Mouse (Mus musculus) gastrocnemius, postnatal 25 days (tissue): ENCODE measurements around the gene Pphln1. TPM values are rescaled to one million over a fixed set of nuclear protein-coding genes. Genes with fewer than 3 reads are reported as not detected.
A peak's percentile ranks its signal among the peaks of the same experiment; 100 is the strongest.

Source experiments
- DNase-seq: peaks from one replicate; pipeline ENCODE4 v3.0.0; 2022
- total RNA-seq, 2 experiments: library from RNA; stranded (reverse); gene quantifications; 1 replicate in 1 of 2; 2 replicates in 1 of 2; pipeline ENCODE4 v1.2.3; 2021

The Pphln1 gene
- total RNA-seq, 2 experiments from 2014 or later = 13.6 to 13.7 TPM

DNA sequence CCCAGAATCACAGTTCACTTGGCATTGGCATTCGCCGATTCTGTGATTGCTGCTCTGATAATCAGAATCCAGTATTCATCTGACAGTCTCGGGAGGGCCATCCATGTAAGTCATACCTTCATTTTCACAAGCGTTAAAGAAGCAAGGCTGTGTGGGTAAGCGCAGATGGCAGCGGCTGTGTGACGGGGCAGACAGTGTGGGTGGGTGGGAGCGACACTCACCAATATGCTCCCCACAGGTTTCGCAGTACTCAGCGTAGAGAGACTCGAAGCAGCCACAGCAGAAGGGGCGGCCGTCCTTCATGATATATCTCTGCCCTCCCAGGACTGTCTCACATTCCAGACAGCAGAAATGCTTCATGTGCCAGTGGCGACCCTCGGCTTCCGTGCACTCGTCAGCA, 106.7 kb downstream of the Pphln1 start:
- DNase-seq = no peak

DNA sequence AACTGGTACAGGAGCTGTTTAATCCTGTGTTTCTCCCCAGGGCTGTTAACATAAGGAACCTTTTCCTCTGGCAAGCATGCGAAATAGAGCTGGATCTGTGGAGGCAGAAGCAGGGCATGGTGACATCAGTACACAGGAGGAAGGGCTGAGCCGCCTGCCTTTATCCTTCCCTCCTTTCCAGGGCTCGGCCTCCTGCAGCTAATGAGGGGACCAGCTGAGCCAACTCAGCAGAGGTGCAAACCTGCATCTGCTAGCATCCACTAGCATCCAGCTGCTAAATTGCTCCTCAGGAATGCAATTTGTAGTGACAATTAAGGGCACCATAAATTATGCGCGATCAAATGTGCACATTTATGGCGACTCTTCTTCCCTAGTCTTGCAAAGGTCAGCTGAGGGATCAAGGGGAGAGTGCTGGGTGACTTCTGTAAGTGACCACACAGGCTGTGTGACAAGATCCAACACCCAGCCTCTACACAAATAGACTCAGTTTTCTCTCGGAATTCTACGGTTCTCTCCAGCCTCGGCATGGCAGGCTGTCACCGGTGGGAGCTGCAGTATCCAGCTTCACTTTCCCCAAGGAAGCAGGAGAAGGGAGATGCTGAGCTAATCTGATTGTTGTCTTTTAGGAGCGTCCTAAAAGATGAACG, 112.7 kb downstream of the Pphln1 start:
- no peak for DNase-seq

DNA sequence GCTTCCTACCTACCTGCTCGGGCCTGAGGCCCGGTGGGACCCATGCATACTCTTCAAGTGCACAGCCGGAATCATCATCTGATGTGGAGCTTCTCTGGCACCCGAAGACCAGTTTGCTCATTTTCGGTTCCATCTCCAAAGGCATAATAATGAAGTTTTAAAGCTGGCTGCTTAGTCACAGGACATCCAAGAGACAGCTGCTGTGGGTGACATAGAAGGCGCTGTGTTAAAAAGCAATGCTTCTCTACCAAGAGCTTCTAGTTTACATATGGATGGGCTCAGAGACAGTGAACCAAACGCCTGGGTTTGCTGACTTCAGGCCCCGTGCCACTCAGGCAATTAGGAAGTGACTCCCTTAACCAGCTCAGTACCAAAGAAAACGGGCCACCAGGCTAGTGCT, 114.3 kb downstream of the Pphln1 start:
- DNase-seq = no peak

DNA sequence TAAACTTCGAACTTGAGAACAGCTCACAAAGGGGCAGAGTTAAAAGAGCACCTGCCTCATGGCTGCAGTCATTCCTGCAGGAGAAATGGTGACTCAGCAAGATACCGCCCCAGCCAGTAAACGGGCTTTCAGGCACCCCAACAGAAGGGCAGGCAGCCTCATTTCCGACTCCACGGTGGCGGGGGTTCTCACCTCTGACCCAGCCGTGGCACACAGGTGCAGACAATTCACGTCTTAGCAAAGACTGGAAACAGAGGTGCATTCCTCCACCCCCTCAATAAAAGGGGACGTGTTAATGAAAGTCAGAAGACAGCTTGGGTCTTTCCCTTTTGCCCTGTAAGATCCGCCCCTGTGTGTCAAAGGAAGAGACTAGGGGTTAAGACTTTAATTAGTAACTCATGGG, 115.8 kb downstream of the Pphln1 start:
- no peak for DNase-seq

DNA sequence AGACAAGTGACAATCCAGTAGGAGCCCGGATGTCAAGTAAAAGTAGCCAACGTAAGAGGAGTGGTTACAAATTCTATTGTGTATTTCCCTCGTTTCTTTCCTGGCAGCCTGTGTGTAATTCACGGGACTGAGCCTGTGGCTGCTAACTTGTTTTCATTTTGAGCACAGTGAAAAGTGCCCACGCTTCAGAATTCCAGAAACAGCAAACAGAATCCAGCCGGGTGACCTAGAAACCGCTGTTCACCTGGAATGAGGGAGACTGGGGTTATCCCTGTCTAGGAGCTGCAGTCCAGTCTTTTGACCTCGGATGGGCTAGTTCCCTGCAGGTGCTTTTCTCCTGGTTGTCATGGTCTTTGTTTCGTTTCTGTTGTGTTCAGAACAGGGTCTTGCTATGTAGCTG, 117.2 kb downstream of the Pphln1 start:
- no peak for DNase-seq

DNA sequence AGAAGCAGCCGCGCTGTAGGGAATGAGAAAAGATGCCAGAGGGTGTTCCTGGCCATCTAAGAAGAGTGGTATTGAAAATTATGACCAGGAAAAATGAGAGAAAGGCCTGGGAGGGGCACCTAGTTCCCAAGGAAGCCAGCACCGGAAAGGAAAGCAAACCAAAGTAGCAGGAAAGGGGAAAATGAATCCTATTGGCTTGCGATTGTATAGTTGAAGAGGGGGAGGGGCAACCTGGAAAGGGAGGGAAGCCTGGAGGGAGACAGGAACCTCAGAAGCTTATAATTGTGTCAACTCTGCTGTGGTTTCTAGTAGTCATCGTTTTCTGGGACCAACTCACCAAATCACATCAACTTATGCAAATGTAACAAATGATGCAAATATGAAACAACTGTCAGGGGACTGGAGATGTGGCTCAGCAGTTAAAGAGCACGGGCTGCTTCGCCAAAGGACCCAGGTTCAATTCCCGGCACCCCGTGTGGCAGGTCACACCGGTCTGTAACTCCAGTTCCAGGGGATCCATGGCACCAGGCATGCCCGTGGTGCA, 118.9 kb downstream of the Pphln1 start:
- DNase-seq = no peak

DNA sequence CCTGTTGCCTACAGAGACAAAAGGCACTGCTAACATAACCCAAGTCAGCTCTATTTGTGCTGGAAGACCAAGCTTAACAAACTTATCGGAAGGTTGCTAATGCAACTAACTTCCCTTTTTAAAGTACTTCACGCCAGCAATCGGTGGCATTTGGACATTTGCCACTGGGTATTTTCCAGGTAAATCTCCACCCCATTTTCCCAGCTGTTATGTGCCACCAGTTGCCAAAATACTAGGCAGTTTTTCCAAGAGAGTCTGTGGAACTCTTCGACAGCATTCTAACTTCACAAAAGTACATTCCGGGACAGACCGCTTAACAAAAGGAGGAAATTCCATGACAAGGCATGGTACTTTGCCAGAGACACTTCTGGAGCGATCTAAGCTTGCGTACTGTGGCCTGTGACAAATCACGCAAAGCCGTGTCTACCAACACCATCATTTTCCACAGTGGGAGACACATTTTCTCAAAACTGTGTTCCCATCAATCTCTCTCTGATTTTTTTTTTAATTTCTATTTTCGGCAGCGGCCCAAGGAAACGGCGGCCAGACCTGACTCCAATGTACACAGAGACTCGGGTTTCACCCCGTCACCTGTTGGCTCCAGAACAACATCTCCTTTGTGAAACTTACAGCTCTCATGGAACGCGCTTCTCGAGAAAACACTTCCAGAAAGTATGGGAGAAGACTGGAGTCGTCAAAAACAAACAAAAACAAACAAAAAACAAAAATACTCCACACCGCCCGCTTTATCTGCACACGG, 120.2 kb downstream of the Pphln1 start:
- peak; percentile 25 for DNase-seq

DNA sequence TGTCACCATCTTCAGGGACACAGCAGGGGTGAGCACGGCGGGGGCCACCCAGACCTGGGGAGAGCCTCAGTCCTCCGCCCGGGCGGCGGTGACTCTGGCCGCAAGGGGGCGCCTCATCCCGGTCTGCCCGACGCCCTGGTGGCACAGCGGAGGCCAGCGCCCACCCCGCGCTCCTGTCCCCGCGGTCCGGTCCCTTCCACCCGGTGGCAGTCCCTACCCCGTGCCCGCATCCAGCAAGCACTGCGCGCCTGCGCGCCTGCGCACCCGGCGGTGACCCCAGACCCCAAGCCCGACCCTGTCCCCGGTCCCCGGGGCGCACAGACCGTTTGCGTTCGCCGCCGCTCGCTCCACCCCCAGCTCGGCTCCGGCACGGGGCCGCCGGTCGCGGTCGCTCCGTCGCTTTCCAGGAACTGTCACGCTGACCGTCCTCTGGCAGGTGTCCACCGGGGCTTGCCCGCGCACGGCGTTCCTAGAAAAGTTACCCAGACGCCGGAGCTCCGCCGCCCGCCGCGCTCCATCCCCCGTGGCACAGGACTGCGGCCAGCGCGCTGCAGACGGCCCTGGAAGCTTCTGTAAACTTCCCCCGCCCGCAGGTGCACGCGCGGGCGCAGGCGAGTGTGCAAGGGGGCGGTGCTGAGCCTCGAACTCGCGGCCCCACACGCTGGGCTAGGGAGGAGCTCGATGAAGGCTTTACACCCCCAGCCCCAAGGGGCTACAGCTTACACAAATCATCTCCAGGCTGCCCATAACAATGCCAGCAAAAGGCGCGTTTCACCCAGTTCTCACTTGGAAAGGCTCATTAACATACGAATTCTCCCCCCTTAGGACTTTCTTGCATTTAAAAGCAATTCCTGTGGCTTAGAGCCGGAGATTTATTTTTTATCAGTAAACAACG, 121.0 kb downstream of the Pphln1 start:
- DNase-seq = peak; percentile 80

DNA sequence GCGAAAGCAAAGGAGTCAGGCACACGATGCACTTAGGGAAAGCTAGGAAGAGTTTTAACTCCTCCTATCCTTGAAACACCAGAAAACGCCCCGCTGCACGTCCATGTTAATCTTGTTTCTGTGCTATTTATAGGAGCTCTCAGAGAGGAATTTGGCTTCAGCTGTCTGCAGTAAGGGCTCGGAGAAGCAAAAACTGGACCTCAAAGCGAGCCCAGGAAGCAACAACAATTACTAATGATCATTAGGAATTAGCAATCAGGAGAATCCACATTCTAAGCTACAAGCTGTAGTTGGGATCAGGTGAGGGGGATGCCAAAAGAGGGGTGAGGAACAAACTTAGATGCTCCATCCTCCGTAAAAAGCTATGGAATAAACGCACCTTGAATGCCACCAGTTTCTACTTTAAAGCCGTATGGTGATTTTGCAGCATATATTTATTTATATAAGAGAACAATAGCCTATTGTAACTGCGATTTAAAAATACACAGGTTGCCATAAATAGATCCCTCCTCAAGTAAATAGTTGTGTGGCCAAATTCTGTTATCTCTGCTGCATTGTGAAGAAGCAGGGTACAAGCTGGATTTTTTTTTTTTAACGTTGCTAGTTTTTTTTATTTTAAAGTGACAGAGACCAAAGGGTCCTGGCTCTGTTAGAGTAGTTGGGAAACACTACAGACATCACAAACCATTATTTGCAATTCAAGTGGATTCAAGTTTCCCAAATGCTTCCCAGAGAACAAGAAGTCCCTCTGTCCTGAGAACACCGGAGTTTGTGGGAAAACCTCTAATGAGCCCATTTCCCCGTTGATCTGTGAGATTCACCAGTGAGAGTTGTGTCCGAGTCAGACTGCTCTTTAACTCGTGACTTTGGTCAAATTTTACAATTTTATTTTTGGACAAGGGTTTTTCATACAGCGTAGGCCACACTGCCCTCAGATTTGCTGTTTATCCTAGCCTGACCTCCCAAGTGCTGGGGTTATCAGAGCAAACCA, 122.0 kb downstream of the Pphln1 start:
- no peak for DNase-seq

DNA sequence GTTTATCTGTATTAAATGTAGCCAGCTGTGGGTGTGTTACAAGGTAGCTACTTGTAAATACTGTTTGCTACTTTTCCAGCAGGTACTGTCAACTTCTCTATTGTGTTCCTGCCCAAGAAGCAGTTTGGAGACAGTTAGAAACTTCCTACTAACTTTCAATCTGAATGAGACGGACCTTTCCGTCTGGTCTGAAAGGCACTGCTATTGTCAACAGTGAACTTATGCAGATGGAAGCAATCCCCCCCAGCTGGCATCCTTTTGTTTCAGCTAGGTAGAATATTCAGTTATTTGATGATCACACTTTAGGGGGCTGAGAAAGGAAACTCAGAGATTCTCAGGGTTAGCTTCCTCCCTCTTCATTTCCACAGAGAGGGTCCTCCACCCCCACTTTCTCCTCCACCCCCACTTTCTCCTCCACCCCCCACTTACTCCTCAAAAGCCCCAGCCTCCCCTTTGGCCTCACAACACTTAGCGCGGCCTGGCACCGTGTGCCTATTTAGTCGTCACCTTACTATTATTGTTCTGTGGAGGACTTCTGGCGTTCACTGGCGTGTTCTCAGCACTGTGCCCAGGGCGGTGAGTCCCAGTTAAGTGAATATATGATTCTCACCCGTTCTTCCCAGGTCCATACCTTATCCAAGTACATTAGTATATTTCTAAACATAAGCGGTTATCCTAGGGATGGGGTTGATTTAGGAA, 123.1 kb downstream of the Pphln1 start:
- no peak for DNase-seq

DNA sequence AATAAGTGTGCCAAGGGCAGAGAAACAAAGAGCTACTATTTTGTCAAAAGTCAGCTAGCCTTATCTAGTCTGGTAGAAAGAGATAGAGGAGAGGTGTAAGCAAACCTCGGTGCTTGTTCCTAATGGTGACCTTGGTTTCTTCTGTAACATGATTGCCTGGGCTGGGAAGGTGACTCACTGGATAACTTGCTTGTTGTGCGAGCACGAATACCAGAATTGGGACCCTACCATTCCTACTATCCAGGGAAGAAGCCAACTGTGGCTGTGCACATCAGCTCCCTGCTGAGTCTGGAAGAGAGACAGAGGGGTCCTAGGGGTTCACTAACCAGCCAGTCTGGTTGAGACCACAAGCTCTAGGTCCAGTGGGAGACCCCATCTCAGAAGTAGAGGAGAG, 123.6 kb downstream of the Pphln1 start:
- DNase-seq = no peak

DNA sequence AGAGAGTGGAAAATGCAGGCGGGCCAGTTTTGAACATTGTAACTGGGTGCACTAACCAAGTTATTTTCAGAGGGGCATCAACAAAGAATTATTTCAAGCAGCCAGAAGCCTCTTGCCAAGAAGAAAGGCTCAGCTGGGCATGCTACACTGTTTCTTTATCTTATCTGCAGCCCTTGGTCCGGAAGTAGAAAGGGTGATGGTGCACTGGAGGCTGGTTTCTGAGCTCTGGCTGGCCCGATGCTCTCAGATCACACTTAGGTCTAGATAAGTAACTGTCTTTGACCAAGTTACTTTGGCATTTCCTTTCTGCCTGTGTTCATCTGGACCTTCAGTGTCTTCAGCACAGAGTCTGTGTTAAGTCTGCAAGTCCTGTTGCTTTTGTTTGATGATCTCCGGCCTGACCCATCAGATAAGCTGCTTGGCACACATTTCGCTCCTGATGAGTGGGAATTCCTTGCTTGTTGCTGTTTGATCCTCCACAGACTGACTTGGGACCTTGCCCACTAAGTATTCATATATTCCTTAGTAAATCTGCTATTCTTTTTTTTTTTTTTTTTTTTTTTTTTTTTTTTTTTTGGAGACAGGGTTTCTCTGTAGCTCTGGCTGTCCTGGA, 127.3 kb downstream of the Pphln1 start:
- DNase-seq = no peak

DNA sequence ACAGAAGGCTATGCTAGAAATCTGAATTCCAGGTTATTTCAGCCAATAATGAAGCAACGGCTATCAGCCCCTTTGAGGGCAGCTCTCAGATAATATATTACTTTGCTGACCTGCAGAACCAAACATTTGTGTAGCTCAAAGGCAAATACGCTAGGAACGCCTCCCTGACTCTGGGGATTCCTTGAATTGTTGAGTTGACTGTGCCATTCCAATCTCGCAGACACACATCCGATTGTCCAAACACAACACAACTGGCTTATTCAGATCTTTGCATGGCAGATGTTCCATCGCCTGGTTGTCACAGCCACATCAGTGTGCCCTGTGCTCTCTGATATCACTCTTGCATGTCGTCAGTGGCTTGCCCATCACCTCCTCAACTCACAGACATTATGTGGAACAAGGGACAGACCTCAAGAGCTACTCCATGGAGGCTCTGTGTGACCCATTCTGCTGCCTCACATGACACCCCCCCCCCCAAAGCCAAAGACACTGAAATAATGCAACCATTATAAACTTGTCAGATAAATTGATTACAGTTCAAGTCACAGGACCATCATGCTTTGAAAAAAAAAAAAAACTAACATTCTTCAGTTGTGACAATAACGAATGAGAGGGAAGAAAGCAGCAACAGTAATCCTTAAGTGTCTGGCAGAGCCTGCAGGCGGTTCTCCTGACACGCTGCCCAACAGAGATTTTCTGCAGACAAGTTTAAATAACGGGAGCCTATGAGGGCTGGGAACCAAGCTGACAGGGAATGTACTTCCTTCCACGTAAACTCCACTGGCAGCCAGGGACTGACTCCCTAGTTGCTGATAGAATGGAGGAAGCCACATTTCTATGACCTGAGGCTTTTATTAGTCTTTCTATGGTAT, 131.9 kb downstream of the Pphln1 start:
- DNase-seq = no peak

DNA sequence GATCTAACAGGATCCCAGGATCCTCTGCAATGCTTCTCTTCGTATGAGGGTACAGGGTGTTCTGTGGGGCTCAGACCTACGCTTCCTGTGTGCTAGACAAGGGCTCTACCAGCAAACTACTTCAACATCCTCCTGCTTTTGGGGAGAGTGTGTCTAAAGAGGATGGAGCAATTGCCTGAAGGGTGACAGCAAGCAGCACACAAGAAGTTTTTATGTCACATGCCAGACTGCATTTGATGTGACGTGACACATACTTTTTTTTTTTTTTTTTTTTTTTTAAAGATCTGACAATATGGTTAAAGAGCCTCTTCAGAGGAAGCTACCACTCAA, 132.5 kb downstream of the Pphln1 start:
- no peak for DNase-seq

DNA sequence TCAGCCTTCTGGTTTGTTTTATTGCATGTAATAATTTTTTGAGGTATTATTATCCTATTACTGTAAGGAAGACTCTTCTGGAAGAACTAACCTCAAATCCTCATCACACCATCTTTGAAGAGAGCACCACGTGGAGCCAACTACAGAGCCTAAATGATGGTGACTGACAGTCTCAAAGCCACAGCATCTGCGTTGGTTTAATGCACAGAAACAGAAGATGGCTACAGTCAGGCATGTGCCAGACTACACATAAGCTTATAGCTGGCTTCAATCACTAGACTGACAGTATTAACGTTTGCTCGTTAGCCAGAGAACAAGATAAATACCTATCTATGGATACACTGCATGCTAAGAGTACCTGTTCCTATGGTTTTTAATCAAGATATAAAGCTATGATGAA, 138.0 kb downstream of the Pphln1 start:
- no peak for DNase-seq

DNA sequence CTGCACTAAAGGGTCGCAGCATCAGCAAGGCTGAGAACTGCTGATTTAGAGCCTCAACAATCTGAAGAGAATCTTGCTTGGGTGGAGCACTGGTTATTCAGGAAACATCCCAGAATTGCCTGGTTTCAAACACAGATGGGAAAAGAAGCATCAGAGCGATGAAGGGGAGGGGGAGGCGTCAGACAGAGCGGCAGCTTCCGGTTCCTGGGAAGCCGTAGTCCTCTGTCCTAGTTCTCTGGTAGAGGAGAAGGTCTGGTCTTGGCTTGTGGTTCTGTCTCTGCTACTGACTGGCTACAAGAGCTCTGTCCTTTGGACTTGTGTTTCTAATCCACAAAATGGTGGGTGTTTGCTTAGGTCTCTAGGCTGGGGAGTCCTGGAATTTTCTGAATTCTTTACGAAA, 139.6 kb downstream of the Pphln1 start:
- no peak for DNase-seq

DNA sequence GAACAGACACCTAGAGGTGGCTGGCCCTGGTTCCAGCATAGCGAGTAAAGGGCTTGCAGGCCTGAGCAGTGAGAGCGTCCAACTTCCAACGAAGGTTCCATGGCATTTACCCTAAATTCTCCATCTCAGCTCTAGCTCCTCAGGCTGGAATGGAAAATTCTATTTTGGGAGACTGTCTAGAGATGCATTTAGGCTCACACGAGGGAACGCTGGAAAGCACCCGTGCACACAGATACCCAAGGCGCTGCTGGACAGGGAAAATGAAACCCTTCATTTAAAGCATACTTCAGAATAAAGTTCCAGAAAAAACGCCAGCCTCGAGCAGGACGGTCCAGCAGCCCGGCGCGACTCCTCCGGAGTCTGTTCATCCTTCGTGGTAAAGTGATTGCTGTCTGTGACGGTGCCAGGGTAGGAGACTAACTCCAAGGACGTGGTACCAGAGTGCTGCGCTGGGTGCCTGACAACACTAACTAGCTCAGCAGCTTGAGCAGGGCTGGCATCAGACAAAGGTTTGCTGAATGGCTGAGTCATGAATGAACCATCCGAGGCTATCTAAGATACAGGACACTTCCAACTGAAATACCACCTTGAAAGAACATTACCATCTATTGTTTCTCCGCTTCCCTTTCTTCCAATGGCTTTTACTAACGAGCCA, 140.5 kb downstream of the Pphln1 start:
- DNase-seq = no peak

DNA sequence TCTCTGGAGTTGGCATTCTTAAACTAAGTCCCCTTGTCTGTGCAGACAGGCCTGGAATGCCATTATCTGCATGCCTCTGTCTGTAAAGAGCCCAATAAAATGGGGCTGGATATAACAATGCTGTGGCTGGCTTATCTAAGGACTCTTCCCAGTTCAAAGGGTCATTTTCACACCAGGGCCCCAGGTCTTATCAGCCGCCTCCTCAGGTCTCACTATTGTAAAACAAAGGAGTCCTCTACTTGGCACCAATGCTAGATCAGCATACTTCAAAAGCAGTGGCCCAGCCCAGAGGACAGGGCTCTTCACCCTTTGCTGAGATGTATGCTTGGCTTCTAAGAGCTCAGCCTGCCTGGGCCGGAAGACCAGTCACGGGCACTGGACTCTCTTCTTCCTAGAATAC, 141.3 kb downstream of the Pphln1 start:
- DNase-seq = no peak
